Mouse (Mus musculus) midbrain, embryonic 16.5 days (tissue): ENCODE measurements around the gene Cacna2d4. TPM values are rescaled to one million over a fixed set of nuclear protein-coding genes. Genes with fewer than 3 reads are reported as not detected.
A peak's percentile ranks its signal among the peaks of the same experiment; 100 is the strongest.

Experiments used
- ATAC-seq: fragments of 200-750 bp; cut with Nextera tagmentation; 2 replicates; pipeline ENCODE4 v1.8.0; 2017; ENCODE audit warnings: moderate TSS enrichment
- H3K27ac ChIP-seq: fragments of 300-500 bp; sonication (generic); 2 replicates; pipeline ENCODE4 v1.5.1; 2014; ENCODE audit warnings: mild to moderate bottlenecking, low read length, mixed read lengths
- H3K27me3 ChIP-seq: fragments of 300-500 bp; sonication (generic); 2 replicates; pipeline ENCODE4 v1.6.1; 2014; ENCODE audit warnings: low read depth, low read length, mixed read lengths; ENCODE audit not compliant: control insufficient read depth, insufficient read depth
- H3K36me3 ChIP-seq: fragments of 300-500 bp; sonication (generic); 2 replicates; pipeline ENCODE4 v1.6.1; 2014; ENCODE audit warnings: mild to moderate bottlenecking, low read length, moderate library complexity, mixed read lengths; ENCODE audit not compliant: control insufficient read depth, insufficient read depth
- H3K4me1 ChIP-seq: fragments of 300-500 bp; sonication (generic); 2 replicates; pipeline ENCODE4 v1.6.1; 2014; ENCODE audit warnings: mild to moderate bottlenecking, low read length, mixed read lengths; ENCODE audit not compliant: control insufficient read depth, insufficient read depth
- H3K4me2 ChIP-seq: fragments of 300-500 bp; sonication (generic); 2 replicates; pipeline ENCODE4 v1.6.1; 2014; ENCODE audit warnings: mild to moderate bottlenecking, low read length, mixed read lengths
- H3K4me3 ChIP-seq: fragments of 300-500 bp; sonication (generic); 2 replicates; pipeline ENCODE4 v1.5.1; 2014; ENCODE audit warnings: low read depth, mild to moderate bottlenecking, low read length, moderate library complexity, mixed read lengths
- H3K9ac ChIP-seq: fragments of 300-500 bp; sonication (generic); 2 replicates; pipeline ENCODE4 v1.6.1; 2014; ENCODE audit warnings: low read depth, low read length, mixed read lengths
- H3K9me3 ChIP-seq: fragments of 300-500 bp; sonication (generic); replicated peaks from 2 replicates; pipeline ENCODE4 v1.6.1; 2014; ENCODE audit warnings: mild to moderate bottlenecking, low read length, mixed read lengths; ENCODE audit not compliant: control insufficient read depth, poor library complexity, severe bottlenecking
- WGBS: fragments of 180-500 bp; shearing (Covaris S2); extraction: QIAGEN DNeasy Blood & Tissue Kit; methylation state at CpG from one replicate; pipeline ENCODE4 v1.1.7; 2014; 5-methylcytosine and 5-hydroxymethylcytosine counted together
- polyA plus RNA-seq: library from polyadenylated mRNA; unstranded; fragments of >200 nt; fragmentation: Nextera tagmentation; extraction: Ambion mirVana; gene quantifications from 2 replicates; pipeline ENCODE4 v1.2.1, GENCODE M21; 2015

Cacna2d4 gene
- polyA plus RNA-seq, 1 experiment from 2014 or later: 0.63 TPM

GRCm38 (mm10) chr6:119227001-119227400 lies 9.3 kb upstream of the Cacna2d4 start:
- Histone ChIP-seq H3K9ac (no peak overlapping the region), H3K4me3 (no peak overlapping the region), H3K9me3 (no peaks in the 10 kb centered on the region), H3K4me2 (no peak overlapping the region), H3K4me1 (peaks cover 6% of the 10 kb centered on the region; the same call in 1 of the 2 replicates), H3K36me3 (no peaks in the 10 kb centered on the region; the same call in 1 of the 2 replicates), H3K27ac (no peak overlapping the region), H3K27me3 (no peaks in the 10 kb centered on the region)
- WGBS: 93% methylated on average over 8 of the region's 8 CpGs
- ATAC-seq: no peak

GRCm38 (mm10) chr6:119228861-119229603 lies 7.3 kb upstream of the Cacna2d4 start:
- Histone ChIP-seq H3K36me3 (no peaks in the 10 kb centered on the region), H3K4me2 (no peak overlapping the region), H3K9ac (no peak overlapping the region), H3K27ac (no peak overlapping the region), H3K4me1 (peaks cover 6% of the 10 kb centered on the region; the same call in 1 of the 2 replicates), H3K4me3 (no peak overlapping the region), H3K27me3 (no peaks in the 10 kb centered on the region), H3K9me3 (no peaks in the 10 kb centered on the region)
- 79% methylated on average over 11 of the region's 11 CpGs for WGBS
- no peak for ATAC-seq

- Histone ChIP-seq H3K27ac (no peak overlapping the region), H3K4me3 (no peak overlapping the region), H3K4me1 (no peaks in the 10 kb centered on the region; the same call in 1 of the 2 replicates), H3K9me3 (no peaks in the 10 kb centered on the region), H3K27me3 (no peaks in the 10 kb centered on the region), H3K9ac (no peak overlapping the region), H3K4me2 (no peak overlapping the region), H3K36me3 (no peaks in the 10 kb centered on the region)
- no peak for ATAC-seq
- 46% methylated on average over 3 of the region's 3 CpGs for WGBS
Measured at GRCm38 (mm10) chr6:119233066-119233465, 3.3 kb upstream of the Cacna2d4 start.

GRCm38 (mm10) chr6:119235441-119235840 lies 885 bp upstream of the Cacna2d4 start:
- H3K4me2 ChIP-seq: no peak overlapping the region
- H3K27ac ChIP-seq: no peak overlapping the region
- H3K4me3 ChIP-seq: no peak overlapping the region
- no peaks in the 10 kb centered on the region for H3K36me3 ChIP-seq
- H3K4me1 ChIP-seq: no peaks in the 10 kb centered on the region; the same call in 1 of the 2 replicates
- H3K9me3 ChIP-seq: no peaks in the 10 kb centered on the region
- no peak overlapping the region for H3K9ac ChIP-seq
- 84% methylated on average over 5 of the region's 5 CpGs for WGBS
- ATAC-seq: no peak
- H3K27me3 ChIP-seq: no peaks in the 10 kb centered on the region

- H3K4me2 ChIP-seq: no peak overlapping the region
- no peaks in the 10 kb centered on the region for H3K27me3 ChIP-seq
- peak overlapping the region; percentile 74 for H3K27ac ChIP-seq
- peak; percentile 88 for ATAC-seq
- 40% methylated on average over 8 of the region's 8 CpGs for WGBS
- no peak overlapping the region for H3K4me3 ChIP-seq
- no peaks in the 10 kb centered on the region for H3K36me3 ChIP-seq
- H3K4me1 ChIP-seq: no peaks in the 10 kb centered on the region; the same call in 1 of the 2 replicates
- H3K9ac ChIP-seq: no peak overlapping the region
- no peaks in the 10 kb centered on the region for H3K9me3 ChIP-seq
Measured at GRCm38 (mm10) chr6:119237427-119237989, 1.2 kb downstream of the Cacna2d4 start.

- WGBS: 84% methylated on average over 5 of the region's 5 CpGs
- Histone ChIP-seq H3K36me3 (no peaks in the 10 kb centered on the region), H3K9me3 (no peaks in the 10 kb centered on the region), H3K4me2 (no peak overlapping the region), H3K27me3 (no peaks in the 10 kb centered on the region), H3K4me1 (no peaks in the 10 kb centered on the region; the same call in 1 of the 2 replicates), H3K27ac (no peak overlapping the region), H3K4me3 (no peak overlapping the region), H3K9ac (no peak overlapping the region)
- no peak for ATAC-seq
Measured at GRCm38 (mm10) chr6:119239341-119240005, 3.1 kb downstream of the Cacna2d4 start.

- Histone ChIP-seq H3K27ac (no peak overlapping the region), H3K36me3 (no peaks in the 10 kb centered on the region), H3K27me3 (no peaks in the 10 kb centered on the region), H3K4me3 (no peak overlapping the region), H3K4me2 (no peak overlapping the region), H3K9me3 (no peaks in the 10 kb centered on the region), H3K9ac (no peak overlapping the region), H3K4me1 (no peaks in the 10 kb centered on the region; the same call in 1 of the 2 replicates)
- no peak for ATAC-seq
- 85% methylated on average over 7 of the region's 7 CpGs for WGBS
Measured at GRCm38 (mm10) chr6:119240256-119240655, 3.9 kb downstream of the Cacna2d4 start.

GRCm38 (mm10) chr6:119240871-119241705 lies 4.8 kb downstream of the Cacna2d4 start:
- 67% methylated on average over 21 of the region's 21 CpGs for WGBS
- H3K27ac ChIP-seq: no peak overlapping the region
- H3K27me3 ChIP-seq: no peaks in the 10 kb centered on the region
- H3K4me2 ChIP-seq: no peak overlapping the region
- no peak overlapping the region for H3K4me3 ChIP-seq
- ATAC-seq: no peak
- peaks cover under 1% of the 10 kb centered on the region; the same call in 1 of the 2 replicates for H3K9me3 ChIP-seq
- H3K36me3 ChIP-seq: no peaks in the 10 kb centered on the region
- H3K9ac ChIP-seq: no peak overlapping the region
- no peaks in the 10 kb centered on the region; the same call in 1 of the 2 replicates for H3K4me1 ChIP-seq
